Mouse (Mus musculus): ENCODE results near the gene Nfya. TPM values are rescaled to one million over a fixed set of nuclear protein-coding genes. Genes with fewer than 3 reads are reported as not detected.

Gene Nfya
- polyA plus RNA-seq (2012; rRNA removed), result 73.1 and 73.8 TPM in 2 replicates

DNA sequence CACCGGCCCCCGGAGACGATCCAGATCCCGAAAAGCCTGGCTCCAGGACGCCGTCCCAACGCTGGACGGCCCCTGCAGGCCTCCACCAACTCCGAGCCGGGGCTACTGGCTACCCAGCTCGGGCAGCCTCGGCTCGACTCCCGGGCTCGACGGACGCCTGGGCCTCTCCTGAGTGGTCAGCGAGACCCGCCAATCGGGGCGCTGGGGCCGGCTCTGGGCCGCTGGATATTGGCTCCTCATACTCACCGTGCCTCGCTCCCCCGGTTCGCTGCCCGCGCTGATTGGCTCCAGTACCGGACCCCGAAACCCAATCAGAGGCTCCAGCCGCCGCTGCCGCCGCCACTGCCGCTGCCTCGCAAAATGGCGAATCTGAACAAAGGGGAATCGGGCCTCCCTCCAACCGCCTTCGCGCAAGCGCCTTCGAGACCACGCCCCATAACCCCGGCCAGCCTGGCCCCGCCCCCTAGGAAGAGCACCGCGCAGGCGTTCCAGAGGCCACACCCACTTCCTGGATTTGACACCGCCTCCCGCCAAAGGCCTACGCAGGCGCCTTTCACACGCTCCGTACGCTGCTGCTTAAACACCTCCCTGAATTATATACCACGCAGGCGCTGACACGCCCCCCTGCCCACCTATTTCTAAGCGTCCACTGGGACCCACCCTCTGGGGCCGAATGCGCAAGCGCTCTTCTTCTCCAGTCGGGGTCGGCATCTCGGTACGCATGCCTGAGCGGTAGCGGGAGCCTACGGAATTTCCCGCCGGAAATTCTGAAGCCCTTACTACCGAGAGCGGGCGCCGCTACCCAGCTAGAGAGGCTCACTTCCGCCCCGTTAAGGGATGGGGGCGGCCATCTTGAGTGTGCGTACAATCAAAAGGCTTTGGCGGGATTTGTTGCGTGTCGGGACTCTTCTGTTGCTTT lies at the start of gene Nfya, which contains the start of gene Oard1:
Gene Nfya (minus strand): TSS at position 527 of the 919 bp plus-strand sequence.
Gene Oard1 (plus strand): TSS at position 635 of the 919 bp plus-strand sequence.
- TF ChIP-seq POLR2A (IDR thresholded peaks at IDR 0.05; ENCODE audit: control insufficient read depth, low read depth, low read length) (peak; percentile 68), CTCF (IDR thresholded peaks at IDR 0.05; ENCODE audit: control insufficient read depth, insufficient read depth, insufficient replicate concordance, low read depth, low read length) (no peak)
- peak within 1 kb of the TSS; percentile 99 for H3K4me3 ChIP-seq (ENCODE audit: control insufficient read depth, low read depth, low read length)
- peak within 1 kb of the TSS; percentile 99 for H3K27ac ChIP-seq (ENCODE audit: control insufficient read depth, insufficient read depth, low read depth, low read length)
- peaks cover 1% of the 10 kb centered on the region; the same call in 1 of the 2 replicates for H3K36me3 ChIP-seq (ENCODE audit: control insufficient read depth, insufficient read depth, low read length)
- no peaks in the 10 kb centered on the region; the same call in 1 of the 2 replicates for H3K27me3 ChIP-seq (ENCODE audit: control insufficient read depth, insufficient read depth, low read length)
- no peaks in the 10 kb centered on the region; the same call in 1 of the 2 replicates for H3K4me1 ChIP-seq (ENCODE audit: control insufficient read depth, insufficient read depth, low read length)

DNA sequence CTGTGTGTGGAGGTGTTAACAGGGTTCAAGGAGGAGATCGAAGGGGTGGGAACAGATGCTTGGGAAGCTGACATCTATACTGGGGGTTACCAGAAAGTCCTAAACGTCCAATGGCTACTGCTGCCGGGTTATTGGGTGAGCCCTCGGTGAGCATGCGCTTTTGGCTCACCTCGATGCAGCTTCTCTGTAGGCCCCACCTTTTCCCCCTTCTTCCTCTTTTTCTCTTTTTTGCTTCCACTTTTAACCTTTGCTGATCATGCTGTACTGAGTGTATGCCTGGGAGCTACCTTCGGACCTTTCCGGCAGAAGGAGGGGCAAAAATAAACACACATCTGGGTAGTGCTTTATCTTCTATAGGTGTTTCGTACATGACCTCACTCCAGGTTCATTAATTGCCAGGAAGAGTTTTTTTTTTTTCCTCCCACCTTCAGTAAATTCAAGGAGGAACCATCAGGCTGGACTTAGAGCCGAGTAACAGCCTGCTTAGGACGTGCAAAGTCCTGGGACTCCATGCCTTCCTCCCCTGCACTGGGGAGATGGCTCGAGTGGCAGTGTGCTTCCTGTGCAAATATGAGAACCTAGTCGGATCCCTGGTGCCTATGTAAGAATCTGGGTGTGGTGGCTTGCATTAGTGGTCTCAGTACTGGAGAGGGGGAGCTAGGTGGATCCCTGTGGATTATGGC lies 48.4 kb upstream of the Nfya start:
- no peaks in the 10 kb centered on the region for H3K27me3 ChIP-seq (ENCODE audit: control insufficient read depth, insufficient read depth, low read length)
- TF ChIP-seq CTCF (IDR thresholded peaks at IDR 0.05; ENCODE audit: control insufficient read depth, insufficient read depth, insufficient replicate concordance, low read depth, low read length) (no peak), POLR2A (IDR thresholded peaks at IDR 0.05; ENCODE audit: control insufficient read depth, low read depth, low read length) (no peak)
- H3K4me1 ChIP-seq (ENCODE audit: control insufficient read depth, insufficient read depth, low read length), result no peaks in the 10 kb centered on the region
- no peak overlapping the region for H3K4me3 ChIP-seq (ENCODE audit: control insufficient read depth, low read depth, low read length)
- H3K36me3 ChIP-seq (ENCODE audit: control insufficient read depth, insufficient read depth, low read length), result no peaks in the 10 kb centered on the region
- no peak overlapping the region for H3K27ac ChIP-seq (ENCODE audit: control insufficient read depth, insufficient read depth, low read depth, low read length)

DNA sequence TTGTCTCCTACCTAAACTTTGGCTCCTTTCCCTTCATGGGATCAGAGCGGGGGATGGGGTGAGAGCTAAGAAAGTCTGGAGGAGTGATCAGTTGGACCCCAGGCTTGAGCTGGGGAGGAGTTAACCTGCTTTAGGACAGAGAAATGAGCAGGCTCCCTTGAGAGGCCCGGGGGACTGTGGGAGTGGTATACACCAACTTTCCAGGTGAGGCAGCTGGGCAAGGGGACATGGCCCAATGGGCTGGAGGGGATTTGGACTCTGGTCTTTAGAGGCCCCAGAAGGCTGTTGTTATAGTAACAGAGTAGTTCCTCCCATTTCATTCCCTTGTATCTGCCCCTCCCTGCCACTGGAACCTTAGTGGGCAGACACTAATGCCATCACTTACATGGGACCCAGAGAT lies 46.2 kb upstream of the Nfya start:
- Histone ChIP-seq H3K4me1 (ENCODE audit: control insufficient read depth, insufficient read depth, low read length) (no peaks in the 10 kb centered on the region), H3K27ac (ENCODE audit: control insufficient read depth, insufficient read depth, low read depth, low read length) (no peak overlapping the region), H3K27me3 (ENCODE audit: control insufficient read depth, insufficient read depth, low read length) (no peaks in the 10 kb centered on the region), H3K4me3 (ENCODE audit: control insufficient read depth, low read depth, low read length) (no peak overlapping the region), H3K36me3 (ENCODE audit: control insufficient read depth, insufficient read depth, low read length) (no peaks in the 10 kb centered on the region)
- TF ChIP-seq POLR2A (IDR thresholded peaks at IDR 0.05; ENCODE audit: control insufficient read depth, low read depth, low read length) (no peak), CTCF (IDR thresholded peaks at IDR 0.05; ENCODE audit: control insufficient read depth, insufficient read depth, insufficient replicate concordance, low read depth, low read length) (no peak)

GRCm38 (mm10) chr17:48454688-48455087 lies 45.0 kb upstream of the Nfya start, which contains the start of gene Unc5cl:
Gene Unc5cl (plus strand): TSS chr17:48454901.
- Histone ChIP-seq H3K27ac (ENCODE audit: control insufficient read depth, insufficient read depth, low read depth, low read length) (no peak within 1 kb of the TSS), H3K4me1 (ENCODE audit: control insufficient read depth, insufficient read depth, low read length) (no peaks in the 10 kb centered on the region), H3K27me3 (ENCODE audit: control insufficient read depth, insufficient read depth, low read length) (no peaks in the 10 kb centered on the region), H3K36me3 (ENCODE audit: control insufficient read depth, insufficient read depth, low read length) (no peaks in the 10 kb centered on the region), H3K4me3 (ENCODE audit: control insufficient read depth, low read depth, low read length) (no peak within 1 kb of the TSS)
- no peak for TF ChIP-seq CTCF (IDR thresholded peaks at IDR 0.05; ENCODE audit: control insufficient read depth, insufficient read depth, insufficient replicate concordance, low read depth, low read length)
- no peak for TF ChIP-seq POLR2A (IDR thresholded peaks at IDR 0.05; ENCODE audit: control insufficient read depth, low read depth, low read length)

DNA sequence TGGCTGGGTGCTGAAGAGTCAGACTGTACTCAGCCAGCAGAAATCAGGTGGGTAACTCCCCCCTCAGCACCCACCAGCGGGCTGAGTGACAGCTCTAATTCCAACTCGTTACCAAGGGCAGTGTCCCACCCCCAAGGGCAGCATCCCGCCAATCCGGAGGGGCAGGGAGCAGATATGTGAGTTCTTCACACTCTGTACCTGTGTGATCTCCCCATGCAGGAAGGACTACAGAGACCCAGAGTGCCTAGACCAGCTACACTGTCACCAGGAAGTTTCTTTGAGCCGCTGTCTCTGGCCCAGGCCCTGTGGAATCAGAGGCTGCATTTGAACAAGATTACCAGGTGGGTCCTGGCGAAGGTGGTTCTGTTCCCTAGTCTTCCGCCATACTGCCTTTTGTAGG lies 44.5 kb upstream of the Nfya start:
- H3K27me3 ChIP-seq (ENCODE audit: control insufficient read depth, insufficient read depth, low read length), result no peaks in the 10 kb centered on the region
- no peaks in the 10 kb centered on the region for H3K36me3 ChIP-seq (ENCODE audit: control insufficient read depth, insufficient read depth, low read length)
- H3K4me1 ChIP-seq (ENCODE audit: control insufficient read depth, insufficient read depth, low read length), result no peaks in the 10 kb centered on the region
- H3K27ac ChIP-seq (ENCODE audit: control insufficient read depth, insufficient read depth, low read depth, low read length), result no peak overlapping the region
- TF ChIP-seq CTCF (IDR thresholded peaks at IDR 0.05; ENCODE audit: control insufficient read depth, insufficient read depth, insufficient replicate concordance, low read depth, low read length), result no peak
- TF ChIP-seq POLR2A (IDR thresholded peaks at IDR 0.05; ENCODE audit: control insufficient read depth, low read depth, low read length), result no peak
- no peak overlapping the region for H3K4me3 ChIP-seq (ENCODE audit: control insufficient read depth, low read depth, low read length)

- Histone ChIP-seq H3K4me1 (ENCODE audit: control insufficient read depth, insufficient read depth, low read length) (no peaks in the 10 kb centered on the region), H3K27me3 (ENCODE audit: control insufficient read depth, insufficient read depth, low read length) (no peaks in the 10 kb centered on the region), H3K27ac (ENCODE audit: control insufficient read depth, insufficient read depth, low read depth, low read length) (no peak overlapping the region), H3K36me3 (ENCODE audit: control insufficient read depth, insufficient read depth, low read length) (no peaks in the 10 kb centered on the region), H3K4me3 (ENCODE audit: control insufficient read depth, low read depth, low read length) (no peak overlapping the region)
- TF ChIP-seq CTCF (IDR thresholded peaks at IDR 0.05; ENCODE audit: control insufficient read depth, insufficient read depth, insufficient replicate concordance, low read depth, low read length), result no peak
- no peak for TF ChIP-seq POLR2A (IDR thresholded peaks at IDR 0.05; ENCODE audit: control insufficient read depth, low read depth, low read length)
These were observed 43.8 kb upstream of the Nfya start for GRCm38 (mm10) chr17:48453489-48453888.

Data from testis, adult 2 months (tissue).